Mouse (Mus musculus): ENCODE results near the gene Zcchc7.
A peak's percentile ranks its signal among the peaks of the same experiment; 100 is the strongest.

Gene Zcchc7

DNA sequence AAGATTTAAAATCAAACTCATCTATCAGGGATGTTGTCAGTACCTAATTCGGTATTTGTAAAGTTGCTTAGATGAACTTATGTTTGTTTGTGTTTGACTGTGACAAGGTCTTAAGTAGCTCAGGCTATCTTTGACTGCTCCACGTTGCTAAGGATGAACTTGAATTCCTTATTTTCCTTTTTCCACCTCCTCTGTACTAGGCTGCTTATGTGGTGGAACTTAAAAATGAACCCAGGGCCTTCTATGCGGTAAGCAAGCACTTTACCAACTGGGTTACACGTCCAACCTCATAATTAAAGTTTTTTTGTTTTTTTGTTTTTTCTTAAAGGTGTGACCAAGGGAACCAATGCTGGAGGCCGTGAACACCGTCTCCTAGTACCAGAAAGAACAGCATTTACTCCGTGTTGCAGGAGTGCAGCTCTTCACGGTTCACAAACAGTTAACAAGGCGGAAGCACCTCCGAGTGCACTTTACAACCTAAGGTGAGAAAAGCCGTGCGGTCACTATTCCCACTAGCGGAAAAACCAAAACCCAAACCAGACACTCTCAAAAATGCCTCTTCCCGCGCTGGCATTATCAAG is at the start of gene Zcchc7:
TSS of gene Zcchc7 (plus strand) at position 325 of the 581 bp plus-strand sequence.
- DNase-seq (ENCODE audit: low spot score in 2 of 2) = no peak

DNA sequence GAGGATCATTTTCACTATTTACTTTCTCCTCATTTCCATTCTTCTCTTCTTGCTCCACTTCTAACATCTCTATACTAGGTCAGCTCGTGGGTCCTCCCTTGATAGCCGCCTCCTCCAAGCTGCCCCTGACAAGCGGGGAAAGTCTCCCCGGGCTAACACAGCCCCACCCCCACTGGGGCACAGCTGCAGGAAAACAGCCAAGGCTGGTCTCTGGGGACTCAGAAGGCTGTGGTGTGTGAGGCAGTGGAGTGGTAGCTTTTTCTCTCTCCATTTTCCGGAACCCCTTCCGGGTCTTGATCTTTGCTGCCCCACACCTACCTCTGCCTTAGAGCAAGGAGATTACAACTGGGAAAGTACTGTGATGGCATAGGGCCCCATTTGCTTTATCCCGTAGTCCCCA is 49.7 kb upstream of the Zcchc7 start:
- DNase-seq (ENCODE audit: low spot score in 2 of 2) = no peak

- DNase-seq (ENCODE audit: low spot score in 2 of 2) = no peak
Observed at GRCm38 (mm10) chr4:44706865-44707264, 48.8 kb upstream of the Zcchc7 start.

DNA sequence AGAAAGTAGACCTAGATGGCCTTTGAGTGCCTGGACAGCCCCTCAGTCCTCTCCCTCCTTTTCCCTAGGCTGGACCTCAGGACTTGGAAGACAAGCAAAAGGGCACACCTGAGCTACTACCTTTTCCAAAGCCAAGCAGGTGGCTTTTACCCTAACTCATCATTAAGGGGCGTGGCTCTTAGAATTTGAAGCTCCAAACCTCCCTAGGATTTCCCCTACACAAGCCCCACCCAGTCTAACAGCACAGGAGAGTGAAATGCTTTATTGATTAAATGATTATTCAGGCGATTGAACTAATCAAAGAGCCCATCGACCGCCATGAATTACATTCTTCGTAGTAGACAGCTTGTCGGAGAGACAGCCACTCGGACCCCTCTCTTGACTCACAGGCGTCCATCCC is 47.4 kb upstream of the Zcchc7 start:
- DNase-seq (ENCODE audit: low spot score in 2 of 2) = no peak

- DNase-seq (ENCODE audit: low spot score in 2 of 2) = no peak
Observed at GRCm38 (mm10) chr4:44709091-44709695, 46.5 kb upstream of the Zcchc7 start.

GRCm38 (mm10) chr4:44709740-44710700 is 45.7 kb upstream of the Zcchc7 start, which contains the start of gene Pax5:
Gene Pax5, minus strand, starts transcription at chr4:44710487.
- no peak for DNase-seq (ENCODE audit: low spot score in 2 of 2)

GRCm38 (mm10) chr4:44710701-44711097 is 45.0 kb upstream of the Zcchc7 start:
- no peak for DNase-seq (ENCODE audit: low spot score in 2 of 2)

- DNase-seq (ENCODE audit: low spot score in 2 of 2) = no peak
Observed at GRCm38 (mm10) chr4:44711136-44711900, 44.4 kb upstream of the Zcchc7 start.

- DNase-seq (ENCODE audit: low spot score in 2 of 2) = no peak
Observed at GRCm38 (mm10) chr4:44712051-44712700, 43.5 kb upstream of the Zcchc7 start.

DNA sequence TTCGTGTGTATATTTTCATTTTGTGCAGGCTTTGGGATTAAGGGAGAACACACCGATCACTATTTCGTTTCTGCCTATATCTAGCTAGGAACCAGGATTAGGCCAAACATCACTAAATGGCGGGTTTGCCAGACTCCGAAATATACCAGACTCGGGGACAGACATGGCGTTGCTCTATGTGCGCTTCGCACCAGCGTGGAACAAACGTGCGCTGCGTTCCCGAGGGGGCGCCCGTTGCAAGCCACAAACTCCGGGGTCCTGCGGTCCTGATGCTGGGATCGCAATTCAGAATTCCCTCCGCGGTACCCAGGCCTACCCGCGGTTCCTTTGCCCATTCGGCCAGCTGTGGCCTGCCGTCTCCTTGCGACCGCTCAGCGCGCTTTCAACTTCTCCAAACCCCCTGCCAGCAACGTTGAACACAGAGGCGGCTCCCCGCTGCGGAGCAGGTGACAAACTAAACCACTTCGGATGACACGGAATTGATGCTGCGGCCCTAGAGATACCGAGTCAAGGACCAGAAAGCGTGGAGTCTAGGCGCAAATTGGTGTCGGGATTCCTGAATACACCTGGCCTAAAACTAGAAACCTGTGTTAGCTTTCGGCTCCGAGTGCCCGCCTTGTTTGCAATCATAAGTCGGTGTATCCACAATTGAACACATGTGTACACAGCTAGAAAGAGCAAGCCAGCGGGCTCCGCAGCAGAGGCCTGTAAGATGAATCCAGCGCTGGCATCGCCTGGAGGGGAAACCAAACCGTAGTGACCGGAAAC is 42.7 kb upstream of the Zcchc7 start:
- no peak for DNase-seq (ENCODE audit: low spot score in 2 of 2)

GRCm38 (mm10) chr4:44713554-44714051 is 42.1 kb upstream of the Zcchc7 start:
- DNase-seq (ENCODE audit: low spot score in 2 of 2) = no peak

GRCm38 (mm10) chr4:44714111-44714621 is 41.5 kb upstream of the Zcchc7 start:
- no peak for DNase-seq (ENCODE audit: low spot score in 2 of 2)

GRCm38 (mm10) chr4:44715621-44716160 is 40.0 kb upstream of the Zcchc7 start:
- no peak for DNase-seq (ENCODE audit: low spot score in 2 of 2)

DNA sequence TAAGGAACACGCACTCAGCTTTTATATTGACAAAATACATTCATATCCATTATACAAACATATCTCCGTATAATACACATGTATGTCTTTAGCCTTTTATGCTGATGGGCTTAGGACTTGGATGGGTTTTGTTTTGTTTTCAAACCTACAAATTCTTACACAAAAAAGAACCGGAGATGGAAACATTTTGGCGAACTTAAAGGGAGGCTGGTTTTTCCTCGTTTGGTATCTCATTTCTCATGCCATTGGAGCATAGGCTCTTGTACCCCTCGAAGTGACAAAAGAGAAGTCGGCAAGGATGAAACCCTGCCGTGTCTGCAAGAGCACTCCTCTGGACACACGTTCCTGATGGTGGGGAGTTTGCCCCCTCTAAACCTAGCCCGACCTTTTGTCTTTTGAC is 39.3 kb upstream of the Zcchc7 start:
- no peak for DNase-seq (ENCODE audit: low spot score in 2 of 2)

- DNase-seq (ENCODE audit: low spot score in 2 of 2) = no peak
Observed at GRCm38 (mm10) chr4:44717676-44718075, 38.0 kb upstream of the Zcchc7 start.

DNA sequence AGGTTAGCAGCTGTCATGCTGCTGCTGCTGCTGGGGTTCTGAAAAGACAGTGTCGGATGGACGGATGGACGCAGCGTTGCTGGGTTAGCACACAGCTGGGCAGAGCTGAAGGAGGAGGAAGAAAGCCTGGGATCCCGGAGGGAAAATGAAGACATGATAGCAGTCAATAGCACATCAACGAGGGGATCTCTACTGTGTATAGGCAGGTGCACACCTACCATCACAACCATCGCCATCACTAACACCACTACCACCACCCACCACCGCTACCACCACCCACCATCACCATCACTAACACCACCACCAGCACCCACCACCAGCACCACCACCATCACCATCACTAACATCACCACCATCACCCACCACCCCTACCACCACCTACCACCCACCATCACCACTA is 35.6 kb upstream of the Zcchc7 start:
- no peak for DNase-seq (ENCODE audit: low spot score in 2 of 2)

DNA sequence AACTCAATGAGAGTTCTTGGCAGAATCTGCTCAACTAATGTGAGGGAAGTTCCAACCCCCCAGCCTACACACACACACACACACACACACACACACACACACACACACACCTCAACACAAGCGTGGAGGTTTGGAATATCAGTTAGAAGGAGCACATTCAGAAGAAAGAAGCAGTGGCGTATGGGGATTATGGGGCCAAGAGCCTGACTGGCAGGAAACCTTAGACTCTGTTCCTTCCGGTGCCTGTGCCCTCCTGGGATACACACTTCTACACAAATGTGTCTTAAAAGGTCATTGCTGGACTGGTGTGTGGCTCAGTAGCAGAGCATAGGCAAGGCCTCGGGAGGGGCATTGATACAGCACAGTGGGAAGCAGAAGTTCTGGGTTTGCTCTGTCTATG is 34.4 kb upstream of the Zcchc7 start:
- no peak for DNase-seq (ENCODE audit: low spot score in 2 of 2)

GRCm38 (mm10) chr4:44740471-44740870 is 15.2 kb upstream of the Zcchc7 start:
- no peak for DNase-seq (ENCODE audit: low spot score in 2 of 2)

- peak; percentile 91 to 92 for DNase-seq (ENCODE audit: low spot score in 2 of 2)
Observed at GRCm38 (mm10) chr4:44756134-44756951, 666 bp downstream of the Zcchc7 start.

Measured in frontal cortex, postnatal 36 days (tissue).